Mouse (Mus musculus): ENCODE results near the gene Ltb. TPM values are rescaled to one million over a fixed set of nuclear protein-coding genes. Genes with fewer than 3 reads are reported as not detected.

Gene Ltb
- polyA plus RNA-seq, 1 experiment: 358 TPM

GRCm38 (mm10) chr17:35168541-35169207, 25.6 kb upstream of the Ltb start:
- no peak overlapping the region for H3K27ac ChIP-seq (ENCODE audit: control insufficient read depth, insufficient read depth, low read length)
- DNase-seq: no peak
- H3K4me3 ChIP-seq (ENCODE audit: control insufficient read depth, insufficient read depth, low read length): no peak overlapping the region
- H3K36me3 ChIP-seq (ENCODE audit: control insufficient read depth, insufficient read depth, low read length): no peaks in the 10 kb centered on the region
- TF ChIP-seq POLR2A (IDR thresholded peaks at IDR 0.05; ENCODE audit: control insufficient read depth, extremely low read depth, insufficient read depth, low read length, poor library complexity) (no peak), CTCF (IDR thresholded peaks at IDR 0.05; ENCODE audit: borderline replicate concordance, control insufficient read depth, extremely low read depth, insufficient read depth, low read length, poor library complexity) (no peak)
- H3K4me1 ChIP-seq (replicated peaks; ENCODE audit: control insufficient read depth, insufficient read depth, low read length): peaks cover 25% of the 10 kb centered on the region
- 10% methylated on average over 4 of the region's 4 CpGs for WGBS
- H3K27me3 ChIP-seq (ENCODE audit: control insufficient read depth, insufficient read depth, low read length): no peaks in the 10 kb centered on the region

- Histone ChIP-seq H3K36me3 (ENCODE audit: control insufficient read depth, insufficient read depth, low read length) (no peaks in the 10 kb centered on the region), H3K27me3 (ENCODE audit: control insufficient read depth, insufficient read depth, low read length) (no peaks in the 10 kb centered on the region), H3K4me3 (ENCODE audit: control insufficient read depth, insufficient read depth, low read length) (0 out of 2 replicates have a peak overlapping the region, but pooled peaks have one; percentile 3), H3K4me1 (replicated peaks; ENCODE audit: control insufficient read depth, insufficient read depth, low read length) (peaks cover 28% of the 10 kb centered on the region), H3K27ac (ENCODE audit: control insufficient read depth, insufficient read depth, low read length) (peak overlapping the region; percentile 87)
- DNase-seq: no peak
- 64% methylated on average over 11 of the region's 11 CpGs for WGBS
- no peak for TF ChIP-seq CTCF (IDR thresholded peaks at IDR 0.05; ENCODE audit: borderline replicate concordance, control insufficient read depth, extremely low read depth, insufficient read depth, low read length, poor library complexity)
- TF ChIP-seq POLR2A (IDR thresholded peaks at IDR 0.05; ENCODE audit: control insufficient read depth, extremely low read depth, insufficient read depth, low read length, poor library complexity): no peak
Observed at GRCm38 (mm10) chr17:35172445-35173234, 21.6 kb upstream of the Ltb start.

DNA sequence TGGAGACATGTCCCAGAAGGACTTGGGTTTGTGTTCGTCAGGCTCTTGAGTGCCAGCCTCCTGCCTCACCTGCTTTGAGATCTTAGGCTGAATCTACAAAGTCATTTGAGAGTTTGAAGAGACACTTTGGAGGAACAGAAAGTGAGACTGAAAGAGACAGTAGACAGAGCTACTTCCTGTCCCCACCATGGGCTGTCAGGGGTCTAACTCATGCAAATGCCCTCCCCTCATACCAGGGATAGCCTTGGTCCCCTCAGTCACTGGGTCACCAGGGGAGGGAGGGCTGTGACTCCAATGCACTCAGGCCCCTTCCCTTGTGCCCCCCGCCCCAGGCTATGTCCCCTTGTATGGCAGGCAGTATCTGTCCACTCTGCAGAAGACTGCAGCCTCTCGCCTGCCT, 20.9 kb upstream of the Ltb start:
- H3K36me3 ChIP-seq (ENCODE audit: control insufficient read depth, insufficient read depth, low read length): no peaks in the 10 kb centered on the region
- no peak for DNase-seq
- H3K27me3 ChIP-seq (ENCODE audit: control insufficient read depth, insufficient read depth, low read length): no peaks in the 10 kb centered on the region
- H3K4me3 ChIP-seq (ENCODE audit: control insufficient read depth, insufficient read depth, low read length): no peak overlapping the region
- TF ChIP-seq POLR2A (IDR thresholded peaks at IDR 0.05; ENCODE audit: control insufficient read depth, extremely low read depth, insufficient read depth, low read length, poor library complexity) (no peak), CTCF (IDR thresholded peaks at IDR 0.05; ENCODE audit: borderline replicate concordance, control insufficient read depth, extremely low read depth, insufficient read depth, low read length, poor library complexity) (no peak)
- peaks cover 28% of the 10 kb centered on the region for H3K4me1 ChIP-seq (replicated peaks; ENCODE audit: control insufficient read depth, insufficient read depth, low read length)
- 56% methylated on average over 3 of the region's 3 CpGs for WGBS
- H3K27ac ChIP-seq (ENCODE audit: control insufficient read depth, insufficient read depth, low read length): peak overlapping the region; percentile 87

DNA sequence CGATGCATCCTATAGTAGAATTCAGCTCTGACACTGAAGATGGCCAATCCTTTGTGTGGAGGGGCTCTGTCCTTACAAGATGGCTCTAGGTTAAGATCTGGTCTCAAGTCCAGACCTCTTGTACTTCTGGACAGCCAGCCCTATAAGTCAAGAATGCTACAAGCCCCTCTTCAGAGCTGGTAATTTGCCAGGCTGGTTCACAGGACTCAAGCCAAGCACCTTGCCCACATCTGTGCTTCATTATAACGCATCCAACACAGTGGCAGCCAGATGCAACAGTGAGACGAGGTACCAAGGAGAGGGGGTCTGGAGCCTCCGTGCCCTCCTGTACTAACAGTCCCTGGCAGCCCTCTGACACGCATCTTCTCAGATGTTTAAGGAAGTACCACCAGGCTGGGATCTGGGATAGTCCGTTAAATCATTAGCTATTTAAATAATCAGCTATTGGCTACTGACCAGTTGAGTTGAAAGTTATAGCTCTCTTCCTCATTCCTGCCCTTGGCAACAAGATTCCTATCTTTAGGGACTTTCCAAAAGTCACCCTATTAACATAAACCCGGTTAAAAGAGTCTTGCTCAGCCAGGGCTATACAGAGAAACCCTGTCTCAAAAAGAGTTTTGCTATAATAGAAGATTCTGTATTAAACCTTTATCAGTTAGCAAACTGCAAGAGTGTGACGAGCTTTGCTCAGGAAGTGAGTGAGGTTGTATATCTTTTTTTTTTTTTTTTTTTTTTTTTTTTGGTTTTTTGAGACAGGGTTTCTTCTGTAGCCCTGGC, 19.9 kb upstream of the Ltb start:
- 70% methylated on average over 8 of the region's 8 CpGs for WGBS
- Histone ChIP-seq H3K4me3 (ENCODE audit: control insufficient read depth, insufficient read depth, low read length) (no peak overlapping the region), H3K27ac (ENCODE audit: control insufficient read depth, insufficient read depth, low read length) (no peak overlapping the region; the same call in 1 of the 2 replicates), H3K27me3 (ENCODE audit: control insufficient read depth, insufficient read depth, low read length) (no peaks in the 10 kb centered on the region), H3K36me3 (ENCODE audit: control insufficient read depth, insufficient read depth, low read length) (no peaks in the 10 kb centered on the region), H3K4me1 (replicated peaks; ENCODE audit: control insufficient read depth, insufficient read depth, low read length) (peaks cover 27% of the 10 kb centered on the region)
- DNase-seq: no peak
- TF ChIP-seq POLR2A (IDR thresholded peaks at IDR 0.05; ENCODE audit: control insufficient read depth, extremely low read depth, insufficient read depth, low read length, poor library complexity): no peak
- TF ChIP-seq CTCF (IDR thresholded peaks at IDR 0.05; ENCODE audit: borderline replicate concordance, control insufficient read depth, extremely low read depth, insufficient read depth, low read length, poor library complexity): no peak

DNA sequence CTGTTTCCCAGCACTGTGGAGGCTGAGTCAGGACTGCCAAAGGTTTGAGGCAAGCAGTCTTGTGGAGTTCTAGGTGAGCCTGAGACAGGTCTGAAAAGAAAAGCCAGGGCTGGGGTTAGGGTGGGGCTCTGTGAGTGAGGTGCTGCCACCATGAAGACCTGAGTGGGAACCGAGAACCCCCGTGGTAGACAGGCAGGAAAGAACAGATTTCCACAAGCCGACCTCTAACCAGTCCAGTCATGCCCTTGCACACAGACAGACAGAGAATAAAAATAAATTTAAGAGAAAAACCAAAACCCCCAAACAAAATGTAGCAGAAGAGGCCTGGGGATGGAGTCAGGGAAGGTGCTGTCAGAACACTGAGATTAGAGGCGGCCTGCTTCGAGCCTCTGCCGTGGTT, 18.9 kb upstream of the Ltb start:
- no peaks in the 10 kb centered on the region for H3K27me3 ChIP-seq (ENCODE audit: control insufficient read depth, insufficient read depth, low read length)
- peaks cover 32% of the 10 kb centered on the region for H3K4me1 ChIP-seq (replicated peaks; ENCODE audit: control insufficient read depth, insufficient read depth, low read length)
- H3K36me3 ChIP-seq (ENCODE audit: control insufficient read depth, insufficient read depth, low read length): no peaks in the 10 kb centered on the region
- no peak overlapping the region for H3K27ac ChIP-seq (ENCODE audit: control insufficient read depth, insufficient read depth, low read length)
- no peak overlapping the region for H3K4me3 ChIP-seq (ENCODE audit: control insufficient read depth, insufficient read depth, low read length)
- TF ChIP-seq CTCF (IDR thresholded peaks at IDR 0.05; ENCODE audit: borderline replicate concordance, control insufficient read depth, extremely low read depth, insufficient read depth, low read length, poor library complexity): no peak
- no peak for TF ChIP-seq POLR2A (IDR thresholded peaks at IDR 0.05; ENCODE audit: control insufficient read depth, extremely low read depth, insufficient read depth, low read length, poor library complexity)
- WGBS: 72% methylated on average over 6 of the region's 6 CpGs
- DNase-seq: no peak

DNA sequence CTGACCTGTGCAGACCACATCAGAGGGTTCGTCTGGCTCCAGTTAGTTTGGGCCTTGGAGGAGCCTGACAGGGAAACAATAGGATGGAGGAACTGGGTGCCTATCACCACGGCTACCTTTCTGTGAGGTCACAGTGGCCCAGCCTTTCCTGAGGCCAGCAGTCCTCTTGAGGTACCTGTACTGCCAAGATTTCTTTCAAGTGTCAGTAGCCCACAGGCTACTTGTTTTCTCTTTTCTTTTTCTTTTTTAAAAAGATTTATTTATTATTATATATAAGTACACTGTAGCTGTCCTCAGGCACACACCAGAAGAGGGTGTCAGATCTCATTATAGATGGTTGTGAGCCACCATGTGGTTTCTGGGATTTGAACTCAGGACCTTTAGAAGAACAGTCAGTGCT, 18.3 kb upstream of the Ltb start, which contains the start of gene Aif1:
Aif1 (minus strand) TSS at position 101 of the 400 bp plus-strand sequence.
- Histone ChIP-seq H3K4me1 (replicated peaks; ENCODE audit: control insufficient read depth, insufficient read depth, low read length) (peaks cover 33% of the 10 kb centered on the region), H3K36me3 (ENCODE audit: control insufficient read depth, insufficient read depth, low read length) (no peaks in the 10 kb centered on the region), H3K27me3 (ENCODE audit: control insufficient read depth, insufficient read depth, low read length) (no peaks in the 10 kb centered on the region), H3K27ac (ENCODE audit: control insufficient read depth, insufficient read depth, low read length) (no peak within 1 kb of the TSS), H3K4me3 (ENCODE audit: control insufficient read depth, insufficient read depth, low read length) (no peak within 1 kb of the TSS)
- no peak for TF ChIP-seq POLR2A (IDR thresholded peaks at IDR 0.05; ENCODE audit: control insufficient read depth, extremely low read depth, insufficient read depth, low read length, poor library complexity)
- TF ChIP-seq CTCF (IDR thresholded peaks at IDR 0.05; ENCODE audit: borderline replicate concordance, control insufficient read depth, extremely low read depth, insufficient read depth, low read length, poor library complexity): no peak
- no peak for DNase-seq
- WGBS: 90% methylated on average over 2 of the region's 2 CpGs
